Mouse (Mus musculus) mature B cell (primary cell): ENCODE data around the gene Siva1.

ENCODE experiments used
- in situ Hi-C: fragments of 300-500 bp; cut with MboI; formaldehyde crosslinking; loops from 2 replicates; pipeline ENCODE4 v1.14.3; 2019

The Siva1 gene

DNA sequence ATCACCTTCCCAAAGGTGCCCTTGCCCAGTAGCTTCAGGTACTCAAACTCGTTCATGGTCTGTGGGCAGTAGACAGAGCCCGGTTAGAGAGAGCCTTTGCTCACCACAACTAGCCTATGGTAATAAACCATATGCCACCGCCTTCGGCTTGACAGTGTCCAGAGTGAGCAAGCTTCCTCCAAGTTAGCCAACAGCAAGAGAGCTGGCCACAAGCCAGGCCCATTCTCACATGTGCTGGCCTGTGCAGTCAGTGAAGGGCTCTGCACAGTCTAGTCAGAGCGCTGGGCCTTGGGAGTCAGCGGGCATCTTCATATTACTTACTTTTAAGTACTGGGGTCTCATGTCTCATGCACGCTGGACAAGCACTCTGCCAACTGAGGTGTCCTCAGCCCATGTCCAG is 14.1 kb downstream of the Siva1 start:
- in situ Hi-C loops, result no loop called here

DNA sequence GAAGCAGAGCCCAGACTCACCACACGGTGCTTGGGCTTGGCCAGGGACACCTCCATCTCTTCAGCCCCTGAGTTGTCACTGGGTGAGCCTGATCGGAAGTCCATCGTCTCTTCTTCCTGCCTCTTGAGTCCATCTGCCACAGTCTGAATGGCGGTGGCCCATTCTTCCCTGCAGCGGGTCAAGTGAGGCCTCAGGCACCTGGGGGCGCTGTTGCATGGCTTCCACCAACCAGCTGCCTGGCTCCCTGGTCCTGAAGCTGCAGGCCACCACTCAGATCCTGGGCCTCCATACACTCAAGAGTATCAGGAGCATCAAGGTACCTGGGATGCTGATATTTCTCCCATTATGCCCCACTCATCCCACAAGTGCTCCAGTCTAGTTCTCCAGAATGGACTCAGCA is 14.6 kb downstream of the Siva1 start:
- in situ Hi-C loops, result no loop called here

DNA sequence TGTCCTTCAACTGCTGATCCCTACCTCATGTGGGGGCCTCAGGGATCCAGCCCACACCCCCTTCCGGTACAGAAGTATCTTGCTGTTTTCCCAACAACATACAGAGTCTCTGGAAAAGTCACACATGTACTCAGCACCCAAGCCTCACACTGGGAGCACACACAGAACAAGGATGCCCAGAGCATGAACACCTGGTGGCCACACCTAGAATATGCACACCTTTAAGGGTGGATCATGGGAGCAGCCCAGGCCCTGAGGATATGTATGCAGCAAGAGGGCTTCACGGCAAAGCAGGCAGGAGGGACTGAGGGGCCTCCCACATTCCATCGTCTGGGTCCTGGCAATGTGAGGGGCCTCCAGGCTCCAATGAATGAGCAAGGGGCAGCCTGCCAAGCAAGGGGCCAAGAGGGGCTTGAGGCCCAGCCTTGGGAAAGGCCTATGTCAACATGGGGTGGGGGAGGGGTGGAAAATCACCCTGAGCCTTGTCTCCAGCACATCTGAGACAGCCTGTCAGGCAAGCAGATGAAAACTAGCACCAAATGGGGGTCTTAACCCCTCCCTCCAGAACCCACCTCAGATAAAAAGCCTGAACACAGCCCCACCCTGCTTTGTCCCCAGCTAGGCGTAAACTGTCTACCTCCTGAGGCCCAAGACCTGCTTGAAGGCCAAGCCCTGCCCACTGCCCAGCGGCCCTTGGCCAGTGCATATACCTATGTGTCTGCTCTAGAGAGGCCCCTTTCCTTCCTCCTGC is 16.3 kb downstream of the Siva1 start:
- in situ Hi-C loops, result no loop called here

DNA sequence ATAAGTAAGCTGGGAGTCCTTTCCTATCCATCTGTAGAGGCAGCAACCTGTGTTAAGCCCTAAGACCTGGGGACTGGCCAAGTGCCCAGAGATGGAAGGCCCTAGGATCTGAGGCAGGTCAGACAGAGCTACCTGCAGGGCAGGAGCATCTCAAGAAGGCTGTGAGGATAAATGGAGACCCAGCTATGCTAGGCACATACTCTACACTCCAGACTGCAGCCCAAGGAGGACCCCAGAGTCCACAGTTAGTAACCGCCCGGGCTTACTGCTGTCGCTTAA is 16.8 kb downstream of the Siva1 start:
- in situ Hi-C loops, result no loop called here

DNA sequence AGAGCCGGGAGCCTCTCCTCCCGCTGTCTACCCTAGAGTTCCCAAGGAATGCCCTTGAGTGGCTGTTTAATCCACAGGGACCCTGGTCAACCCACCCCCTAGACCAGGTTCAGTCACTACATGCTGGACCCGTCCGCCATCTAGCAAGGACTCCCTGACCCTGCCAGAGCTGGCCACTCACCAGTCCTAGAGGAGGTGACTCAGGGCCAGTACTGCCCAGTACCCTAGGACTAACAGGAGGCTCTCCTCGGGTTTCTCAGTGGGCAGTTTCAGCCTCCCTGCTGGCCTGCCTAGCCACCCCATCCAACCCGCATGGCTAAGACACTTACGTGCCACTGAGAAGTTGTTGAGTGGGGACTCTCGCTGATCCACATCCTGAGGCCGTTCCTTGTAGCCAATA is 17.4 kb downstream of the Siva1 start:
- in situ Hi-C loops, result no loop called here

DNA sequence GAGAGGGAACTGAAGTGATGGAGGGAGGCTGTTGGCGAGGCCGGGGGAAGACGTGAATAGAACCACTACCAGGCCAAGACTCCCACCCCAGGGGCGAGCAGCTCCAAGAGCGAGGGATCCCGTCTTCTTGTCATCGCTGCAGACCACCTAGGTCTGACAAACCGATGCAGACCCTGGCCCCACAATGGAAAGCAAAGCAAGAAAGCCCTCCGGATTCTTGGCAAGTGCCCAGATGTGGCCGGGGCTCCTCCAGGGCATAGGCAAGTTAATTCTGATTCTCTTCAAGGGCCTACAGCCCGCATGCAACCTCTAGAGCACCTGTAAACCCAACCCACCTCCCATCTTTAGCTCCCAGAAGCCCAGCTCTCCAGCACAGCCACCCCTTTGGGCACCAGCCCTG is 18.8 kb downstream of the Siva1 start:
- in situ Hi-C loops, result no loop called here

DNA sequence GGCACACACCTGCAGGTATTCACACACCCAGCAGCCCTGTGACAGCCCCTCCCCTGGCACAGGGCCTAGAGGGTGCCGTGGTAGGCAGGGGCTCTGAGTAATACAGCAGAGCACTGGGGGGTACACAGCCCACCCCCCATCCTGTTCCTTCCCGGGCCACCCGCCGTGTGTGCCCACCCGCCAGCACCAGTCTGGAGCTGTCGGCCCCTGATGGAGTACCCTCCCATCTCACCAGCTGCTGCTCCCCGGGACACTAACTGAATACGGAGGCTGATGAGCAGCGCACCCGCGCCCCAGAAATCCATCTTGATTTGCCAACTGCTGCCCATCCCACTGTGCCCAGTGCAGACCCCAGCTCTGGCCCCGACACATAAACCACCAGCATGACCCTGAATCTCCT is 19.2 kb downstream of the Siva1 start:
- in situ Hi-C loops, result no loop called here

DNA sequence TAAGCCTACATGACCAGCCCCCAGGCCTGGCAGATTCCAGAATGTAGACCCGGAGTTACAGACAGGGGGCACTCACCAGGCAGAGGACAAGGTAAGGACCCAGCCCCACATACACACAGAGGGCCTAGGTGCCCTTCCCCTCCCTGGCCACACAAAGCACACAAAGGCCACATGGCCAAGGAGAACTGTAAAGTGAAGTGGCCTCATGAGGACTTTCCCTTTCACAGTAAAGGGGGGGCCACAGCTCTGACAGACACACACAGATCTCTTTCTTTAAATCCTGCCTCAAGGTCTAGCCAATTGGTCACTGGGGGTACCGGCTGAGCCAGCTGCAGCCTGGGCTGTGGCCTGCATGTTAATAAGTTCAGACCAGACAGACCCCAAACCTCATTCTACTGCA is 19.6 kb downstream of the Siva1 start:
- in situ Hi-C loops, result no loop called here

DNA sequence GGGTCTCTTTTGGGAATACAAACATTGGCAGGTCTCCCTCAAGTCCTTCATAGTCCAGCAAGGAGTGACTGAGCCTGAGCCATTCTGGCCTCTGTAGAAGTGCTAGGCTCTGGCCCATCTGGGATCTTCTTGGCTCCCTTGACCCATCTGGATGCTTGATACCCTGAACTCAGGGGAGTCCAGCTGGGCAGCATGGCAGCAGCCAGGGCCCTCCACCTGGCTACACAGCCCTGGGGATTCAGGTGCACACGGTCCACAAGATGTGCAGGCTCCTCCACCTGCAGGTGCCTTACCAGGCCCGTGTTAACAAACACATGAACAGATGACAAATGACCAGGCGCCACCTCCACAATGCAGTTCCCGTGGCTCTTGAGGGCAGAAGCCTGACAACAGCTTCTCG is 20.2 kb downstream of the Siva1 start:
- in situ Hi-C loops, result no loop called here

DNA sequence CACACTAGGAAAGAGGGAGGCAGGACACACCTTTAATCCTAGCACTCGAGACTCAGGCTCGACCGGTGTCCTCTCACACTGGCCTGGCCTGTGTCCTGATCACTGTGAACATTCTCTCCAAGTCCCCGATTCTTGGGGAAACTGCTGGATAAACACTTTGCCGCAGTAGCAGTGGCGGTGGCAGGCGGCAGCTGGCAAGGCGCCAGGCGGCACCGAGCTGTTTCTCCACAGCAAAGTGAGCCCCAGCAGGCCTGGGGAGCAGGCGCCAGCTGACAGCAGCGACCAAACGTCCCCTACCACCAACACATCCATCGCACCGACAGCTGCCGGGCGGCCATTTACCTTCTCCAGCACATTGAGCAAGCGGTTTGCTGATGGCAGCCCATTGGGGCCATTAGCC is 21.0 kb downstream of the Siva1 start:
- in situ Hi-C loops, result no loop called here

DNA sequence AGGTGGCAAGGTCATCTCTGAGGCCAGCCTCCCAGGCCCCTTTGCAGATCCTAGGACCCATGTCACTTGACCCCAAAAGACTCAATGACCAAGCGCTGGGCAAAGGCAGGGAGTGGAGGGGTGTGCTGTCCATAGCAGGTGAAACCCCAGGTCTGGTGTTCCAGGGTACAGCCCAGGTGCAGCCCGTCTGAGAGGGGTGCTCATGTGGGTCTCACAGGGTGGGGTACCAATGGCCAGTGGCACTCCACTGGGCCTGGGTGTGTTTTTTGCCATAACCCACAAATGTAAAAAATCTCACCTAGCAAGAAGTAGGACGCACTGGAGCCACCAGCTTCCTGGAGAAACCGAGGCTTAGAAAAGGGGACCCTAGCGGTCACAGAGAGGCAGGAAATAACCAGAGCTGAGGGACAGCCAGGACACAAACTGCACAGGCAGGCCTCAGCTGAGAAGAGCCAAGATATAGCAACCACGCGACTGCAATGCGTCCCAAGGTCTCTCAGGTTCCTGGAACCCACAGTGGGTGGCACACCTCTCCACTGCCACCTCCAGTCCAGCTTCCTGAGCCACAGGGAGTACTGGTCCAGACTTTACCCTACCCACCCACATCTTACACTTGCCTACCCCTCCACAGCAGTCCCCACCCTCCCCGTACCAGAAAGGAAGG is 21.5 kb downstream of the Siva1 start:
- in situ Hi-C loops, result no loop called here

DNA sequence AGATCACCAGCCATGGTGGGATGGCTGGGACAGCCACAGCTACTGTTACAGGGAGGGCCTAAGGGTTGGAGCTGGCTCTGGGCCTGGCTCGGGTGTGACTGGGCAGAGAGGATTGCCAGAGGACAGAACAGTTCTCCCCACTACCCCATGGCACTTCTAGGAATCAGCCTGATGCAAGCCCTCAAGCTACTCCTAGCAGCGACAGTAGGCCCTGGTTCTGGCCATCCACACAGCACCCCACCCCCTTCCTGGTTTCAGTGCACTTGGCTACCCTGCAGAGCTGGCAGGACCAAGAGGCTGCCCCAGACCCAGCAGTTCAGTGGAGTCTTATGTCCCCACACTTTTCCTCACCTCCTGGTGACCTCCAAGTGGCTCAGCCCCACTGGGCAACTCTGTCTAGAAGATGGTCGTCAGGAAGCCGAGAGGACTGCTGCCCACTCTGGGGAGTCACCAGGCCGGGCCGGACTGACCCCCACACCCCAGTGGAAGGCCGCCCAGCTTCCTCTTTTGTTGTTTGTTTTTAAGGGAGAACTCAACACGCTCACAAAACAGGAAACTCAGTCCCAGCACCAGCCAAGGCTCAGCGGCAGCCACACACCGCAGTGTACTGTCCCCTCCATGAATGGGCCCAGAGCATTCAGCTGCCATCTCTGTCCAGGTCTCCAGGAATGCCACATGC is 23.3 kb downstream of the Siva1 start:
- in situ Hi-C loops, result no loop called here

DNA sequence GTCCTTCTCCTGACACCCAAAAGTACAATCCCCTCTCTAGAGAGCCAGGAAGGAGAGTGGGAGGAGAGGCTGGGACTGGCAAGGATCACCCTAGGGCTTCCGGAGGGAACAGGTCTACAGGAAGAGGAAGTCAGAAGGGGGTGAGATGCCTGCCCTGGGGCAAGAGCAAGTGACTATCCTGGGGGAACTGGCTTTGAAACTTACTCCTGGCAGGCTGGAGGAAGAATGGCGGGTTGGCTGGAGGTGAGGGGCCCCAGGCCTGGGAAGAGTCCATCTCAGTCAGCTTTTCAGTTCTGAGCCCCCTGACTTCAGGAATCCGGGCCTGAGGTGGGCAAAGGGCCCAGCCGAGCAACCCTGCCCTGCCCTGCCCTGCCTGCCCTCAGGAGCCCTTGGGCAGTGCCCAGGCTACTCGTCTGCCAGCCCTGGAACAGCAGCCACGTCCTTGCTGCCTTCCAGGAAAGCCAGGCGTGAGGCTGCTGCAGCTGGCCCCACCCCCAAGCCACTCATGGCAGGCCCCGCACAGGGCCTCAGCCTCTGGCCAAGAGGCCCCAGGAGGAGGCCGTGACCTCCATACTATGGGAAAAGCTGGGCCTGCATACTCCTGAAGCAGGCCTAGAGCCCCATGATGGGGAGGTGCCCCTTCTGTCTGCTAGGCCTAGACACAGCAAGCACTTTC is 26.4 kb downstream of the Siva1 start:
- in situ Hi-C loops, result no loop called here

DNA sequence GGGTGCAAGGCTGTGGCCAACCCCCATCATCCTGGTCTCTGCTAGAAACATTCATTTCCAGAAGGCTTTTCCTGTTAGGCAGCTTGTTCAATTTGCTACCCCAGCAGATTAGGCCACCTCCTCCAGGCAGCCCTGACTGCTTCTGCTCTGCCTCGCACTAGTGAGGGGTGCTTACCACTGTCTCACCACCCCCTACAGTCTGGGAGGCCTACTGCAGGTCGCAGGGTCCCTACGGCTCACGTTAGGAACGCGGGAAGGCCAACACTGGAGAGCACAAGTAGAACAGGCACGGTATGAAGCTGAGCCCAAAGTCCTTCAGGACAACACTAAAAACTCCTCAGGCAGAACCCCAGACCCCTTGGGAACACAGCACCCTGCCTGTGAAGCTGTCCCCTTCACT is 27.4 kb downstream of the Siva1 start:
- in situ Hi-C loops, result no loop called here

DNA sequence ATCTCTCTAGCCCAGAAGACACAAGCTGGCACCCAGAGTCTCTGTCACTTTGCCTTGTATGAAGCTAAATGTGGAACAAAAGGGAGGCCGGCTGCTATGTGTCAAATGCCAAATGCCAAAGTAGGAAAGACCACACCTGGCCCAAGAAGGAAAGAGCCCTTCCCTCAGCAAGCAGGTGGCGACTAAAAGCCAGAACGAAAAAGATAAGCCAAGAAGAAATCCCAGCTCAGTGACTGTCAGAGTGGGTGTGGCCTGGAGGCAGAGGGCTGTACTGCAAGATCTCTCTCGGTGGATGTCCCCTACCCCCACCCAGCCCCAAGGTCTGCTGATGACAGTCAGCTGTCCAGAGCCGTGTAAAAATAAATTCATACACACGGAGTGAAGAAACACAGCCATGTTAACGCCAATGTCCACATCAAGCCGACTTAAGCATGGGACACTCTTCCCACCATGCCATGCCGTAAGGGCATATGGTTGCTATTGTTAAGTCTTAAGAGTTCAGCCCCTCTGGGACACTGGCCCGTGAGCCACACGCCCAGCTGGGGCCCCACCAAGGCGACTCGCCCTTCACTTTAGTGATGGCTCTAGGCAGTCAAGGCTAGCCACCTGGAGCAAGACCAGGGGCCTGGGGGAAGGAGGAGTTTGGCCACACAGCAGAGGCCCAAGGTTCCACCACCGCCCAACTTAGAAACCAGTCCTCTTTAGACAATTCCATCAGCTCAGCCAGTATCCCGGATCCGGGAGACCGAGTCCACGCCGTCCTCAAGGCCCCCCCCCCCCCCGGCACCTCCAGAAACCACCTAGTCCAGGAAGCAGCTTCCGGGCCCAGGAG is 28.5 kb downstream of the Siva1 start:
- in situ Hi-C loops, result no loop called here

DNA sequence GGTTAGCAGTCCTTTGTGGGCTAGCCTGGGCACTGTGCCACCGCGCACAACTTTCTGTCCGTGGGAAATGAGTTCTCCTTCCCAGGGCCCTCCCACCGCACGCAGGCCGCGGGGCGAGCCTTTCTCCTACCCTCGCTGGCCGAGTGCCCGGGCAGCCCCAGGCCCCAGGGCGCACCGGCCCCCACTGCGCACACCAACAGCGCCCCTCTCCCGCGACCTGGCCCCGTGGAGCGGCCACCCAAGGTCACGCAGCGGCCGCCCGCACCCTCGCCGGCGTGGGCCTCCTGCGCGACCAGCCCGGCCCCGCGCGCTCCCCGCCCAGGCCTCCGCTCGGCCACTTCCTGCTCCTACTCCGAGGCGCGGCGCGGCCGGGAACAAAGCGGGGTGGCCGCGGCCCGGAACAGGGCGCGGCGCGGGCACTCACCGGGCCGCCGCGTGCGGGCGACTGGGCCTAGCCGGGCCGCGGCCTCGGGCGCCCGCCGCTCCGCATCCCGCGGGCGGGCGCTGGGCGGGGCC is 29.2 kb downstream of the Siva1 start:
- in situ Hi-C loops, result no loop called here

DNA sequence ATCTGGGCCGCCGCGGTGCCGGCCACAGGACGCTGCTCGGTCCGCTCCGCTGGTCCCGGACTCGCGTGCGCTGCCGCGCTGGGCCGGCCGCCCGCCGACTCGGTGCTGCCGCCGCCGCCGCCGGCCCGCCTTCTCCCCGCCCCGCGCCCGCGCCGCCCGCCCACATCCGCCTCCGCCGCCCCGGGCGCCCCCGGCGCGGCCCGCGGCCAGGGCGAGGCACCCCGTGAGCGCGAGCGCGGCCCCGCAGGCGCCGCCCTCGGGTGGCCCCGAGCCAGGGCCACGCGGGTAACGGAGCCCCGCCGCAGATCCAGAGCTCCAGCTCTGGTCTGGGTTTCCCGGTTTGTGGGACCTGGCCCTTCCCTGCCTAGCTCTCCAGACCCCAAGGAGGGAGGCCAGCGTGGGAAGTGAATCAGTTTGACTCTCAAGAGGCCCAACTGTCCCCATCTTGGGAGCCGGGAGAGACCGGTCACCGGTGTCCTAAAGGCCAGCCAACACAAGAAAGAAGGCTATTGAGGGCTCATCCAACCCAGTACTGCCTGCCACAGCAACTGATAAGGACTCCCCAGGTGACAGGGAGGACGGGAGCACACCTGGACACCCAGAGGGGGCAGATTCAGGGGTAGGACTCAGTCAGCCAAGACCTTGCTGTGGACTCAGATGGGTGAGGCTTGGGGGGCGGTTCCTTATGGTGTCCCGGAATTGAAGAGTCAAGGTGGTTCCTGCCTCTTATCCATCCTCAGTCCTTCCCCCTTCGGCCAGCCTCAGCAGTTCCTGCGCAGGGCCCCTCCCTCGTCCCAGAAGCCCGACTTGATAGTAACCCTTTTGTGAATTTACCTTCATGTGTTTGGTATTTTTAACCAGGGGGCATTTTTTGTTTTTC is 29.9 kb downstream of the Siva1 start, which contains the start of gene Akt1:
Gene Akt1 (minus strand): TSS at position 753 of the 880 bp plus-strand sequence.
- in situ Hi-C loops, result no loop called here

DNA sequence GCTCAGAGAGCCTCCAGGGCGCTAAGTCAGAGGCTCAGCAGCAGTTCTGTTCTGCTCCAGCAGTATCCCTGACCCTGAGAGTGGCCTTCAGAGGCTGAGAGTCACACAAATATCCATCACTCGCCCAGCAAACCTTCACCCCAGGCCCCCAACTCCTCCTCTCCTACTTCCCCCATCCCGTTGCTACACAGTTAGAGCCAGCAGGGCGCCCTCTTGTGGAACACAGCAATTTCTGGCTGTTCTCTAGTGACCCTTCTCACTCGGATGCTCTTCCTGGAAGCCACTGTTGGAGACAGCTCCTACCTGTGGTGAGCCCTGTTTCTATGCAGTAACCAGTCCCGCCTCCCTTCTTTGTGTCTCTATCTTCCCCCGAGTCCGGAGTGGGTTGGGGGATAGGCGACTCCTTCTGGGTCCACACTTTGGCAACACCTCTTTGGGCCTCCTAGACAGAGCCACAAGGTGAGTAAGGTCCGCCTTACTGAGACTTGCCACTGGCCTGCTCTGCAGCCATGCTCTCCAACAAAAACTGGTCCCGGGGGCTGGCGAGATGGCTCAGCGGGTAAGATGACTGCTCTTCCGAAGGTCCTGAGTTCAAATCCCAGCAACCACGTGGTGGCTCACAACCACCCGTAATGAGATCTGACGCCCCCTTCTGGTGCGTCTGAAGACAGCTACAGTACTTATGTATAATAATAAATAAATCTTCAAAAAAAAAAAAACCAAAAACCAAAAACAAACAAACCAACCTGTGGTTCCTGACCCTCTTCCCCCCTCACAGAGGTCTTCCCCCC is 31.0 kb downstream of the Siva1 start:
- in situ Hi-C loops, result no loop called here

DNA sequence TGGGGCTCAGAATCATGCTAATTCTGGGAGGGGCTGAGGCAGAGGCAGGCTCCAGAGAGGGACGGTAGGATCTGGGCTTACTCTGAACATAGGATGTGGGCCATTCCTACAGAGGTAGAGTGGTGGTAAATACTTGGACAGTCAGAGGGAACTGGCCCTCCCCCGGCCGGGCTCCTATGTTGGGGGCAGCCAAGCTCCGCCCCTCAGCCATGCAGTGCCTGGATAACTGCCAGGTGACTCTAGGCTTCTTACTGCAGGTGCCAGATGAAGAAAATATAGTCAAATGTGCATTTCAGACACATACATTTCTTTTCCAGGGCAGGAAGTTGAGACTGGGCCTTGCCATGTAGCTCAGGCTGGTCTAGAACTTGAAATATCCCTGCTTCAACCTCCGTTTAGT is 32.6 kb downstream of the Siva1 start:
- in situ Hi-C loops, result no loop called here
